Mouse (Mus musculus) liver, embryonic 14.5 days (tissue): ENCODE data around the gene Tarbp1. TPM values are rescaled to one million over a fixed set of nuclear protein-coding genes. Genes with fewer than 3 reads are reported as not detected.
A peak's percentile ranks its signal among the peaks of the same experiment; 100 is the strongest.

Experiments
- ATAC-seq: fragments of 200-750 bp; cut with Nextera tagmentation; 2 replicates; pipeline ENCODE4 v1.8.0; 2017; ENCODE audit warnings: moderate number of reproducible peaks, mild to moderate bottlenecking, moderate library complexity; ENCODE audit not compliant: insufficient read depth
- DNase-seq, 3 experiments: peaks; one replicate each; pipeline ENCODE4 v3.0.0-alpha.2; 2012 to 2013; ENCODE audit warnings: low read depth in 3 of 3, low spot score in 3 of 3
- H3K27ac ChIP-seq: fragments of 300-500 bp; sonication (generic); 2 replicates; pipeline ENCODE4 v1.5.1; 2014; ENCODE audit warnings: moderate library complexity, mild to moderate bottlenecking, control low read depth, inconsistent platforms
- H3K27me3 ChIP-seq: fragments of 300-500 bp; sonication (generic); 2 replicates; pipeline ENCODE4 v1.6.1; 2014; ENCODE audit warnings: mild to moderate bottlenecking, low read length, moderate library complexity; ENCODE audit not compliant: control insufficient read depth, insufficient read depth
- H3K36me3 ChIP-seq: fragments of 300-500 bp; sonication (generic); replicated peaks from 2 replicates; pipeline ENCODE4 v1.6.1; 2014; ENCODE audit warnings: low read depth; ENCODE audit not compliant: control insufficient read depth, insufficient read depth
- H3K4me1 ChIP-seq, 2 experiments: fragments of 200-500 bp in 1 of 2; fragments of 300-500 bp in 1 of 2; sonication (generic) in 1 of 2; replicated peaks; 2 replicates each; pipeline ENCODE4 v1.6.1; 2012 to 2014; ENCODE audit warnings: antibody characterized with exemption in 1 of 2, inconsistent platforms in 1 of 2, low read length in 1 of 2; ENCODE audit not compliant: control insufficient read depth in 2 of 2, insufficient read depth in 2 of 2
- H3K4me2 ChIP-seq: fragments of 300-500 bp; sonication (generic); 2 replicates; pipeline ENCODE4 v1.6.1; 2014; ENCODE audit warnings: low read depth, mild to moderate bottlenecking, control low read depth, moderate library complexity
- H3K4me3 ChIP-seq, 2 experiments: fragments of 200-500 bp in 1 of 2; fragments of 300-500 bp in 1 of 2; sonication (generic) in 1 of 2; 2 replicates each; pipeline ENCODE4 v1.5.1; 2012 to 2014; ENCODE audit warnings: low read depth in 2 of 2, low read length in 2 of 2, mild to moderate bottlenecking in 2 of 2, control low read depth in 1 of 2, inconsistent platforms in 1 of 2, moderate library complexity in 1 of 2; ENCODE audit not compliant: insufficient read depth in 1 of 2
- H3K9ac ChIP-seq: fragments of 300-500 bp; sonication (generic); replicated peaks from 2 replicates; pipeline ENCODE4 v1.6.1; 2014; ENCODE audit warnings: mild to moderate bottlenecking, control low read depth, moderate library complexity
- H3K9me3 ChIP-seq: fragments of 300-500 bp; sonication (generic); 2 replicates; pipeline ENCODE4 v1.6.1; 2016; ENCODE audit warnings: low read length, mixed read lengths; ENCODE audit not compliant: control insufficient read depth
- CTCF ChIP-seq: IDR thresholded peaks from 2 replicates; pipeline ENCODE4 v1.5.1; 2016; ENCODE audit warnings: antibody characterized with exemption, low read depth, control low read depth
- EP300 ChIP-seq: IDR thresholded peaks from 2 replicates; pipeline ENCODE4 v1.6.1; 2016; ENCODE audit warnings: antibody characterized with exemption, low read depth
- WGBS: fragments of 180-500 bp; shearing (Covaris S2); extraction: QIAGEN DNeasy Blood & Tissue Kit; methylation state at CpG from one replicate; pipeline ENCODE4 v1.1.7; 2014; ENCODE audit not compliant: insufficient replicate concordance; 5-methylcytosine and 5-hydroxymethylcytosine counted together
- polyA plus RNA-seq, 2 experiments: library from polyadenylated mRNA; depleted of rRNA in 1 of 2; stranded (reverse) in 1 of 2; unstranded in 1 of 2; fragments of >200 nt; fragmentation: Nextera tagmentation in 1 of 2; extraction: Ambion mirVana in 1 of 2; gene quantifications; 2 replicates each; pipeline versions ENCODE4 v1.2.1 to v1.2.3; 2012 to 2014

Gene Tarbp1
- polyA plus RNA-seq, 2 experiments, result 1.5 to 2.8 TPM

- DNase-seq (peak; percentile 39 to 56 (median 44)), ATAC-seq (peak; percentile 56)
- H3K27me3 ChIP-seq, result no peaks in the 10 kb centered on the region
- H3K4me3 ChIP-seq, result peak overlapping the region in 1 of 2 experiments; percentile 12; a peak in 2 of 4 replicates
- peak overlapping the region; percentile 49 for H3K4me2 ChIP-seq
- 29% methylated on average over 27 of the region's 27 CpGs for WGBS
- H3K36me3 ChIP-seq, result no peaks in the 10 kb centered on the region
- H3K9me3 ChIP-seq, result no peaks in the 10 kb centered on the region
- no peak overlapping the region for H3K9ac ChIP-seq
- H3K4me1 ChIP-seq, result peaks cover 0 to 4% of the 10 kb centered on the region in 2 experiments; a peak in 2 of 4 replicates
- no peak for TF ChIP-seq EP300
- no peak for TF ChIP-seq CTCF
- H3K27ac ChIP-seq, result no peak overlapping the region
Measured at GRCm38 (mm10) chr8:126516620-126517577, 42.0 kb upstream of the Tarbp1 start.

GRCm38 (mm10) chr8:126514011-126514964 lies 39.4 kb upstream of the Tarbp1 start:
- no peak overlapping the region for H3K27ac ChIP-seq
- no peak overlapping the region for H3K9ac ChIP-seq
- TF ChIP-seq EP300 (no peak), CTCF (no peak)
- no peak overlapping the region for H3K4me2 ChIP-seq
- no peaks in the 10 kb centered on the region for H3K9me3 ChIP-seq
- H3K4me3 ChIP-seq, result no peak overlapping the region
- DNase-seq (no peak), ATAC-seq (no peak)
- no peaks in the 10 kb centered on the region for H3K36me3 ChIP-seq
- WGBS, result 54% methylated on average over 10 of the region's 10 CpGs
- H3K4me1 ChIP-seq, result peaks cover 0 to 4% of the 10 kb centered on the region in 2 experiments; a peak in 2 of 4 replicates
- no peaks in the 10 kb centered on the region for H3K27me3 ChIP-seq

- DNase-seq (no peak), ATAC-seq (no peak)
- Histone ChIP-seq H3K9ac (no peak overlapping the region), H3K9me3 (no peaks in the 10 kb centered on the region), H3K4me3 (no peak overlapping the region), H3K27ac (no peak overlapping the region), H3K4me2 (no peak overlapping the region), H3K27me3 (no peaks in the 10 kb centered on the region), H3K4me1 (peaks cover 0 to 3% of the 10 kb centered on the region in 2 experiments; a peak in 1 of 4 replicates), H3K36me3 (no peaks in the 10 kb centered on the region)
- no peak for TF ChIP-seq EP300
- TF ChIP-seq CTCF, result no peak
- 63% methylated on average over 3 of the region's 3 CpGs for WGBS
Measured at GRCm38 (mm10) chr8:126510866-126511265, 36.0 kb upstream of the Tarbp1 start.

- TF ChIP-seq CTCF, result no peak
- TF ChIP-seq EP300, result no peak
- no peaks in the 10 kb centered on the region for H3K27me3 ChIP-seq
- H3K9me3 ChIP-seq, result no peaks in the 10 kb centered on the region
- H3K9ac ChIP-seq, result no peak overlapping the region
- no peak overlapping the region for H3K4me2 ChIP-seq
- ATAC-seq, result no peak
- H3K36me3 ChIP-seq, result no peaks in the 10 kb centered on the region
- no peak overlapping the region for H3K4me3 ChIP-seq
- H3K4me1 ChIP-seq, result peaks cover 0 to 3% of the 10 kb centered on the region in 2 experiments; a peak in 1 of 4 replicates
- no peak for DNase-seq
- 63% methylated on average over 6 of the region's 6 CpGs for WGBS
- no peak overlapping the region for H3K27ac ChIP-seq
Measured at GRCm38 (mm10) chr8:126509635-126510034, 34.8 kb upstream of the Tarbp1 start.
